Mouse (Mus musculus) c-Kit-positive CD71-positive TER-119-negative erythroid progenitor cells, embryonic 14.5 days (primary cell): ENCODE results near the gene Gm20521.
"Not testable (repeated sequence)": the region's sequence is repeated elsewhere in the genome, so short reads cannot be mapped to it uniquely, and the experiment has no call there.

Experiments used
- DNase-seq: peaks from one replicate; pipeline ENCODE4 v3.0.0-alpha.2; 2013; ENCODE audit warnings: low read depth

Gm20521 gene

GRCm38 (mm10) chr14:54936831-54937160 lies 53.6 kb downstream of the Gm20521 start:
- DNase-seq, result no peak

GRCm38 (mm10) chr14:54937361-54938182 lies 54.3 kb downstream of the Gm20521 start:
- no peak for DNase-seq

- DNase-seq, result no peak
Observed at GRCm38 (mm10) chr14:54938431-54939219, 55.4 kb downstream of the Gm20521 start.

GRCm38 (mm10) chr14:54939434-54940175 lies 56.4 kb downstream of the Gm20521 start:
- peak; percentile 49 for DNase-seq

GRCm38 (mm10) chr14:54940176-54940530 lies 56.9 kb downstream of the Gm20521 start:
- no peak for DNase-seq

- no peak for DNase-seq
Observed at GRCm38 (mm10) chr14:54941024-54941978, 58.1 kb downstream of the Gm20521 start.

GRCm38 (mm10) chr14:54942479-54942878 lies 59.2 kb downstream of the Gm20521 start:
- no peak for DNase-seq

GRCm38 (mm10) chr14:54943971-54944370 lies 60.7 kb downstream of the Gm20521 start:
- DNase-seq, result no peak

- DNase-seq, result no peak
Observed at GRCm38 (mm10) chr14:54944939-54945338, 61.7 kb downstream of the Gm20521 start.

GRCm38 (mm10) chr14:54945975-54946704 lies 62.9 kb downstream of the Gm20521 start:
- DNase-seq, result no peak

GRCm38 (mm10) chr14:54947008-54947407 lies 63.8 kb downstream of the Gm20521 start:
- DNase-seq, result not testable (repeated sequence)
